Mouse (Mus musculus) C2C12 (cell line): Measurements from ENCODE around the gene Snph. TPM values are rescaled to one million over a fixed set of nuclear protein-coding genes. Genes with fewer than 3 reads are reported as not detected.

Source experiments
- H3K27me3 ChIP-seq: one replicate; pipeline ENCODE4 v1.6.1; 2011; ENCODE audit not compliant: control insufficient read depth, insufficient read depth, insufficient read length
- H3K36me3 ChIP-seq: one replicate; pipeline ENCODE4 v1.6.1; 2011; ENCODE audit not compliant: control insufficient read depth, insufficient read depth
- H3K4me3 ChIP-seq: one replicate; pipeline ENCODE4 v1.5.1; 2011; ENCODE audit warnings: mild to moderate bottlenecking, control low read depth; ENCODE audit not compliant: poor library complexity, insufficient read depth, severe bottlenecking
- H3K79me2 ChIP-seq: one replicate; pipeline ENCODE4 v1.6.1; 2011; ENCODE audit not compliant: control insufficient read depth, insufficient read depth
- H3K79me3 ChIP-seq: one replicate; pipeline ENCODE4 v1.6.1; 2011; ENCODE audit warnings: low read depth, control low read depth
- H3ac ChIP-seq: one replicate; pipeline ENCODE3; 2011; ENCODE audit warnings: low read depth; ENCODE audit not compliant: control insufficient read depth, insufficient read length
- CEBPB ChIP-seq: IDR thresholded peaks from one replicate; pipeline ENCODE4 v1.6.1; 2011; ENCODE audit warnings: low read depth, mild to moderate bottlenecking, control low read depth, moderate library complexity
- CTCF ChIP-seq: IDR thresholded peaks from one replicate; pipeline ENCODE4 v1.5.1; 2011; ENCODE audit not compliant: control insufficient read depth, insufficient read depth, insufficient read length
- FOSL1 ChIP-seq: IDR thresholded peaks from one replicate; pipeline ENCODE4 v1.8.0; 2011; ENCODE audit warnings: mild to moderate bottlenecking, low read length; ENCODE audit not compliant: poor library complexity, insufficient read depth, severe bottlenecking
- MAX ChIP-seq: IDR thresholded peaks from one replicate; pipeline ENCODE4 v1.6.1; 2011; ENCODE audit warnings: mild to moderate bottlenecking, control low read depth
- MYOD1 ChIP-seq: IDR thresholded peaks from one replicate; pipeline ENCODE4 v1.6.1; 2011; ENCODE audit warnings: low read depth; ENCODE audit not compliant: control insufficient read depth, insufficient read length
- MYOG ChIP-seq: IDR thresholded peaks from one replicate; pipeline ENCODE4 v1.6.1; 2011; ENCODE audit not compliant: control insufficient read depth, insufficient read length; ENCODE audit errors: extremely low read depth
- USF1 ChIP-seq: IDR thresholded peaks from one replicate; pipeline ENCODE4 v1.6.1; 2011; ENCODE audit warnings: low read depth, mild to moderate bottlenecking, control low read depth, moderate library complexity
- polyA plus RNA-seq: library from polyadenylated mRNA; unstranded; fragments of >200 nt; fragmentation: generic; extraction: Trizol; gene quantifications from one replicate; pipeline ENCODE4 v1.2.1, GENCODE M21; 2012; ENCODE audit warnings: missing spikeins

Gene Snph
- polyA plus RNA-seq, 1 experiment = not detected

GRCm38 (mm10) chr2:151579183-151579582, 53.2 kb downstream of the Snph start:
- no peaks in the 10 kb centered on the region for H3K36me3 ChIP-seq

GRCm38 (mm10) chr2:151575699-151576389, 56.5 kb downstream of the Snph start:
- Histone ChIP-seq H3K79me2 (no peaks in the 10 kb centered on the region), H3K79me3 (no peaks in the 10 kb centered on the region), H3K36me3 (no peaks in the 10 kb centered on the region), H3ac (no peak overlapping the region), H3K4me3 (no peak overlapping the region), H3K27me3 (peaks cover 8% of the 10 kb centered on the region)
- no peak for TF ChIP-seq MYOG
- no peak for TF ChIP-seq MYOD1
- no peak for TF ChIP-seq MAX
- no peak for TF ChIP-seq CTCF
- no peak for TF ChIP-seq CEBPB
- TF ChIP-seq USF1 = no peak
- no peak for TF ChIP-seq FOSL1

More at GRCm38 (mm10) chr2:151579183-151579582, 53.2 kb downstream of the Snph start:
- H3ac ChIP-seq = no peak overlapping the region
- H3K27me3 ChIP-seq = peaks cover 11% of the 10 kb centered on the region
- H3K79me2 ChIP-seq = no peaks in the 10 kb centered on the region
- TF ChIP-seq MYOD1 = no peak
- TF ChIP-seq USF1 = no peak
- TF ChIP-seq MYOG = no peak
- TF ChIP-seq CEBPB = no peak
- TF ChIP-seq CTCF = no peak
- TF ChIP-seq FOSL1 = no peak
- no peak overlapping the region for H3K4me3 ChIP-seq
- no peaks in the 10 kb centered on the region for H3K79me3 ChIP-seq

DNA sequence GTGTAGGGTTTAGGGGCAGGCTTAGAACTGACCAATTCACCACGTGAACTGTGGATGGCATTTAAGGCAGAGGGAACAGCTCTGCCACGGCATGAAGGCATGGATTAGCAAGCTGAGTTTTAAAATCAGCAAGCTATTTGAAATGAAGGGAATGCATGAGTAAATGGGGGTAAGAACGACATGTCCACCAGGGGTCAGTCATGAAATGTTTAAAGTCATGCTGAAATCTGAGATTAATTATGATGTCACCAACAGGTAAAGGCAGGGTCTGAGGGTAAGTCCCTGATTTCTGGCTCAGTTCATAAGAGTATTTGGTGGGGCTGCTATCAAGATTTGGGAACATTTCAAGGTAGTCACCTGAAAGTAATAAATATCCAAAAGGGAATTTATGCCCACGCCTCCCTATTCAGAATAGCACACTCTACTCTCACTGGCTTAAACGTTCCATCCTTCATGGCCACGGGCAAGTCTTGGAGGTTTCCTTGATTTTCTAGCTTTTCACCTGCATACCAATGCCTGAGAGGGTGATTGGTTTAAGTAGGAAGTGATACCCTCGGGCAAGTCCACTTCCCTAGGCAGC, 57.2 kb downstream of the Snph start:
- Histone ChIP-seq H3K79me3 (no peaks in the 10 kb centered on the region), H3ac (no peak overlapping the region), H3K36me3 (no peaks in the 10 kb centered on the region), H3K27me3 (peaks cover 8% of the 10 kb centered on the region), H3K4me3 (no peak overlapping the region), H3K79me2 (no peaks in the 10 kb centered on the region)
- TF ChIP-seq FOSL1 (no peak), CTCF (no peak), MAX (no peak), MYOG (no peak), MYOD1 (no peak), CEBPB (no peak), USF1 (no peak)

- Histone ChIP-seq H3K36me3 (no peaks in the 10 kb centered on the region), H3K4me3 (no peak overlapping the region), H3K79me3 (no peaks in the 10 kb centered on the region), H3K27me3 (peaks cover 8% of the 10 kb centered on the region), H3K79me2 (no peaks in the 10 kb centered on the region), H3ac (no peak overlapping the region)
- no peak for TF ChIP-seq CEBPB
- no peak for TF ChIP-seq MYOD1
- no peak for TF ChIP-seq FOSL1
- no peak for TF ChIP-seq MYOG
- no peak for TF ChIP-seq CTCF
- TF ChIP-seq MAX = no peak
- TF ChIP-seq USF1 = no peak
These were observed 57.8 kb downstream of the Snph start for GRCm38 (mm10) chr2:151574607-151575006.

GRCm38 (mm10) chr2:151573667-151574066, 58.7 kb downstream of the Snph start:
- Histone ChIP-seq H3K79me2 (no peaks in the 10 kb centered on the region), H3K36me3 (no peaks in the 10 kb centered on the region), H3K79me3 (no peaks in the 10 kb centered on the region), H3ac (no peak overlapping the region), H3K27me3 (peaks cover 8% of the 10 kb centered on the region), H3K4me3 (no peak overlapping the region)
- no peak for TF ChIP-seq MAX
- TF ChIP-seq MYOD1 = no peak
- TF ChIP-seq USF1 = no peak
- TF ChIP-seq CTCF = no peak
- TF ChIP-seq FOSL1 = no peak
- no peak for TF ChIP-seq MYOG
- no peak for TF ChIP-seq CEBPB
